Mouse (Mus musculus): ENCODE measurements at regions not wholly inside any gene's neighbourhood (a gene's known extent, or its start where the extent isn't known, plus 50 kb on each side); places are given as distances from the start of the nearest gene placed in this dataset.
"Not testable (repeated sequence)": the region's sequence is repeated elsewhere in the genome, so short reads cannot be mapped to it uniquely, and the experiment has no call there.

DNA sequence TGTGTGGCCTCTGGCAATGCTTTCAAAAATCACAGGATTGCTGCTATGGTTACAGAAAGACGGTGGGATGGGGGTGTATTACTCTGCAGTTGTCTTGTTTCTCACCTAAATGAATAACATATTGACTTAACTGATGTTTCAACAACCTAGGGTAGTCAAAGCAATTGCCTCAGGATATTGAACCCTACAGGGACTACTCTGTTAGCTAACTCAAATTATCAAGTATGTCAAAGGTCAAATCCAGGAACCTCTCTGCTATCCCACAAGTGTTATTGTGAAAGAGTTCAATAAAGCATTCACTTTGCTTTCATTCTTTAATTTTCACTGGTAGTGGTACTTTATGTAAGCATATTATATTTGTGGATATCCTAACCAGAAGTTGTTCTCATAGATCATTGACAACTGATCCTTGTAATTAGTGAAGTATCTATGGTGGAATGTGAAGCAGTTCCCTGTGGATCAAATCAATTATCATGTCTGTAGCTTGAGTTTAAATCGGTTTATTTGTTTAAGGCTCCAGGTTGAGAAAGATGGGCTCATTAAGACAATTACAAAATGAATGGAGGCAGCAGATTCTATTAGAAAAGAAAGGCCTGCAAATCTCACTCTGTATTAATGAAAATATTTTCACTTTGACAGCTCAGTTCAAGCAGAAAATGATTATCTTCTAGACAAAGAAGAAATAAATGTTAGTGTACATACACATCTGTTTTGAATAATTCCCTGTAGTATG, 259.4 kb upstream of the Gje1 start:
- no peaks in the 10 kb centered on the region for H3K36me3 ChIP-seq (ENCODE audit: control insufficient read depth, insufficient read depth, low read length)
- H3K27me3 ChIP-seq (ENCODE audit: control insufficient read depth, insufficient read depth, low read depth, low read length): no peaks in the 10 kb centered on the region
- no peak overlapping the region for H3K4me3 ChIP-seq (ENCODE audit: low read depth, low read length)
- no peaks in the 10 kb centered on the region for H3K4me1 ChIP-seq (ENCODE audit: control insufficient read depth, insufficient read depth, low read length)
- no peak overlapping the region for H3K27ac ChIP-seq (ENCODE audit: low read length)
- ATAC-seq: peak; percentile 39; the same call in 1 of the 2 replicates
- no peaks in the 10 kb centered on the region for H3K9me3 ChIP-seq (replicated peaks; ENCODE audit: control insufficient read depth, low read length, poor library complexity, severe bottlenecking)
- H3K4me2 ChIP-seq (ENCODE audit: low read length): no peak overlapping the region
- H3K9ac ChIP-seq (ENCODE audit: low read depth, low read length): no peak overlapping the region
- WGBS: 46% methylated on average over 2 of the region's 2 CpGs

DNA sequence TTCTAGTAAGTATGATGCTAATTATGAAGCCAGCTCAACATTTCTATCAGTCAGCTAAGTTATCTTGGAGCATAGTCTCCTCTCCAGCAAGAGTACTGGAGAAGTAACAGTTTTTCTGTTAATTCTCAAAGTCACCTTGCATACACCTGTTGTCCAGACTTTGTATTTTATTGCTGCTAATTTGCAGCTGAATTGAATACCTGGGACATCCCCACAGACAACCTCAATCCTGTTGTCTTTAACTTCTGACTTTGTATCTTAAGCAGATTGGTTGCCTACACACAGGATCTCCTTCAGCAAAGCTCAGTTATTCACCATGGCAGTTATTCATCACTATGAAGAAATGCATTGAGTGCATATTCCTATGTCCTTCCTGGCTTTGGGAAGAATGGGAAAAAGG, 251.7 kb upstream of the Gje1 start:
- no peak overlapping the region for H3K27ac ChIP-seq (ENCODE audit: low read length)
- no peak for ATAC-seq
- H3K4me1 ChIP-seq (ENCODE audit: control insufficient read depth, insufficient read depth, low read length): no peaks in the 10 kb centered on the region
- H3K9ac ChIP-seq (ENCODE audit: low read depth, low read length): no peak overlapping the region
- no peaks in the 10 kb centered on the region for H3K36me3 ChIP-seq (ENCODE audit: control insufficient read depth, insufficient read depth, low read length)
- no peak overlapping the region for H3K4me2 ChIP-seq (ENCODE audit: low read length)
- no peaks in the 10 kb centered on the region for H3K9me3 ChIP-seq (replicated peaks; ENCODE audit: control insufficient read depth, low read length, poor library complexity, severe bottlenecking)
- no peaks in the 10 kb centered on the region for H3K27me3 ChIP-seq (ENCODE audit: control insufficient read depth, insufficient read depth, low read depth, low read length)
- no peak overlapping the region for H3K4me3 ChIP-seq (ENCODE audit: low read depth, low read length)

DNA sequence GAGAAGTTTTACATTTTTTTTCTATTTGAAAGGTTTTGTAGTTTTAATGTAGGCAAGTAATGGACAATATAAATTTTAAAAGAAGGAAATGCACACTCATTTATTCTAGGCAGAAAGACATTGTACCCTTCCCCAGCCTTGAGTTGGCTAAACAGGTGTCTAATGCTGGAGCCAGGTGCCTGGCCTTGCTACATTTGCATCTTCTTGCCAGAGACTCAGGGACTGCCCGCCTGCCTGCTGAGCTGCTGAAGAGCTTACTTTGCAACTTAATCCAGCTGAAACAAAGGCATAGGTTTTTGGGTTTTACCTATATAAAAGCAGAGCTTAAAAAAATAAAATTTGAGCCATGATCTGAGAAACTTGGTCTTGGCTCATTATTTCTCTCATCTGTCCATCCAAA, 249.6 kb upstream of the Gje1 start:
- H3K9me3 ChIP-seq (replicated peaks; ENCODE audit: control insufficient read depth, low read length, poor library complexity, severe bottlenecking): no peaks in the 10 kb centered on the region
- no peak overlapping the region for H3K4me3 ChIP-seq (ENCODE audit: low read depth, low read length)
- H3K4me2 ChIP-seq (ENCODE audit: low read length): no peak overlapping the region
- H3K4me1 ChIP-seq (ENCODE audit: control insufficient read depth, insufficient read depth, low read length): no peaks in the 10 kb centered on the region
- no peak overlapping the region for H3K9ac ChIP-seq (ENCODE audit: low read depth, low read length)
- H3K27ac ChIP-seq (ENCODE audit: low read length): no peak overlapping the region
- H3K27me3 ChIP-seq (ENCODE audit: control insufficient read depth, insufficient read depth, low read depth, low read length): no peaks in the 10 kb centered on the region
- H3K36me3 ChIP-seq (ENCODE audit: control insufficient read depth, insufficient read depth, low read length): no peaks in the 10 kb centered on the region
- no peak for ATAC-seq
- 44% methylated on average over 1 of the region's 1 CpGs for WGBS

DNA sequence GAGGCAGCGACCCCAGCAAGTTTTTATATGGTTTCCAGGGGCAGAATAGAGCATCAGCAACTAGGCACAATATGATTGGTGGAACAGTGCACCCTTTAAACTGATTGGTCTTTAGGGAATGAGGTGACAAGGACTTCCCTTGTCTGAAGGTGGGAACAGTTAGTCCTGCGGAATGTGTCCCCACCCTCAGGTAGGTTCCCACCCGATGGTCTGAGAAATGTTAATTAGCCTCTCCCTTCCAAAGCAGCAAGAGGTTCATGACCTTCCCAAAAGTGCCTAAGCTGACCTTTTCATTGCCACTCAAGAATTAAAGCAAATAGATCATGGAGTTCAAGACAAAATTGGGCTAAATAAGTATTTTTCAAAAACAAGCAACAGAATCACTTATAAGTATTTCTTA, 248.8 kb upstream of the Gje1 start:
- not testable (repeated sequence) for ATAC-seq; H3K9ac ChIP-seq (ENCODE audit: low read depth, low read length); H3K9me3 ChIP-seq (replicated peaks; ENCODE audit: control insufficient read depth, low read length, poor library complexity, severe bottlenecking); H3K27ac ChIP-seq (ENCODE audit: low read length); H3K4me1 ChIP-seq (ENCODE audit: control insufficient read depth, insufficient read depth, low read length); H3K36me3 ChIP-seq (ENCODE audit: control insufficient read depth, insufficient read depth, low read length); H3K4me2 ChIP-seq (ENCODE audit: low read length); H3K4me3 ChIP-seq (ENCODE audit: low read depth, low read length); H3K27me3 ChIP-seq (ENCODE audit: control insufficient read depth, insufficient read depth, low read depth, low read length)
- WGBS: 89% methylated on average over 3 of the region's 3 CpGs

DNA sequence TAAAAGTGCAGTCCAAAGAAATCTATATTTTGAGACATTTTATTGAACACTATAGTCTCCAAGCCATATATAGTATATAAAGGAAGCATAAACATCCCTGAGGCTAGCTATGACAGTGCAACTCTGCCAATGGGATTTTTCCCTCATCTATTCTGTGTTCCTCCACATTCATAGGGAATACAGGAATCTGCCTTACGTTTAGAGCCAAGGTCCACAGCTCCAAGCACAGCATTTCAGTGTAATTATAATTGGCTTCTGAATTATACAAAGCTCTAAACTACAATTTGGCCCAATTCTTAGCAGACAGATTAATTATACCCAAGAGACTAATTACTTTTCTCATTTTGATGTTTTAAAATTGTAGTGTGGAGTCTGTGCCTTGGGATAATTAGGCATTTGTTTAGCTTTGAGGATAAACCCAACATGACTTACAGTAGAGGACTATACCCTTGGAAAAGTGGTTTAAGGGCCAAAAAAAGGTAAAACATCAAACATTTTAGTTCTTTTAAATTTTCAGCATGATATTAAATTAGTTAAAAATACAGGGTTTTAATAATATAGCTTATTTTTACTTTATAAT, 235.0 kb upstream of the Gje1 start:
- peak; percentile 86 for ATAC-seq
- H3K27ac ChIP-seq (ENCODE audit: low read length): no peak overlapping the region
- no peak overlapping the region for H3K4me3 ChIP-seq (ENCODE audit: low read depth, low read length)
- H3K9me3 ChIP-seq (replicated peaks; ENCODE audit: control insufficient read depth, low read length, poor library complexity, severe bottlenecking): no peaks in the 10 kb centered on the region
- no peak overlapping the region for H3K4me2 ChIP-seq (ENCODE audit: low read length)
- H3K27me3 ChIP-seq (ENCODE audit: control insufficient read depth, insufficient read depth, low read depth, low read length): no peaks in the 10 kb centered on the region
- H3K9ac ChIP-seq (ENCODE audit: low read depth, low read length): no peak overlapping the region
- WGBS: 39% methylated on average over 1 of the region's 1 CpGs
- no peaks in the 10 kb centered on the region for H3K36me3 ChIP-seq (ENCODE audit: control insufficient read depth, insufficient read depth, low read length)
- no peaks in the 10 kb centered on the region for H3K4me1 ChIP-seq (ENCODE audit: control insufficient read depth, insufficient read depth, low read length)

DNA sequence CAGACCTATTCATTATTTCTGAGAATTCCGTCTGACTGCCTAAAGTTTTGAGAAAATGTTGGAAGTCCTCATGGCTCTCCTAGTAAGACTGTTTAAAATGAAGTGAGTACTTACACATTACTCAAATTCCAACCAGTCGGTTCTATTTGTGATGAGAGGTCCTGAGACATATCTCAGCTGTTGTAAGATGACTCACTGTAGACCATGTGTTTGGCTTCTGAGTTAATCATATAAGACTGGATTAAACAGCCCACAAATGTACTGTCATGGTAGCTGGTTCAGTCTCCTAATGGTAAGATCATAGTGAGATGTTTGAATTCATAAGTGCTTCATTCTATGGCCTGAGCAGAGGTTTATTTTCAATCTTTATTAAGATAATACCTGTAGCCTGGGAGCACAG, 223.9 kb upstream of the Gje1 start:
- H3K27me3 ChIP-seq (ENCODE audit: control insufficient read depth, insufficient read depth, low read depth, low read length): no peaks in the 10 kb centered on the region
- no peaks in the 10 kb centered on the region for H3K4me1 ChIP-seq (ENCODE audit: control insufficient read depth, insufficient read depth, low read length)
- no peak overlapping the region for H3K4me2 ChIP-seq (ENCODE audit: low read length)
- H3K27ac ChIP-seq (ENCODE audit: low read length): no peak overlapping the region
- H3K4me3 ChIP-seq (ENCODE audit: low read depth, low read length): no peak overlapping the region
- H3K36me3 ChIP-seq (ENCODE audit: control insufficient read depth, insufficient read depth, low read length): no peaks in the 10 kb centered on the region
- no peak overlapping the region for H3K9ac ChIP-seq (ENCODE audit: low read depth, low read length)
- no peak for ATAC-seq
- 92% methylated on average over 2 of the region's 2 CpGs for WGBS
- no peaks in the 10 kb centered on the region for H3K9me3 ChIP-seq (replicated peaks; ENCODE audit: control insufficient read depth, low read length, poor library complexity, severe bottlenecking)
